Comparison of ENCODE assay signal across 8 mouse cellular contexts in the genomic region with DNA sequence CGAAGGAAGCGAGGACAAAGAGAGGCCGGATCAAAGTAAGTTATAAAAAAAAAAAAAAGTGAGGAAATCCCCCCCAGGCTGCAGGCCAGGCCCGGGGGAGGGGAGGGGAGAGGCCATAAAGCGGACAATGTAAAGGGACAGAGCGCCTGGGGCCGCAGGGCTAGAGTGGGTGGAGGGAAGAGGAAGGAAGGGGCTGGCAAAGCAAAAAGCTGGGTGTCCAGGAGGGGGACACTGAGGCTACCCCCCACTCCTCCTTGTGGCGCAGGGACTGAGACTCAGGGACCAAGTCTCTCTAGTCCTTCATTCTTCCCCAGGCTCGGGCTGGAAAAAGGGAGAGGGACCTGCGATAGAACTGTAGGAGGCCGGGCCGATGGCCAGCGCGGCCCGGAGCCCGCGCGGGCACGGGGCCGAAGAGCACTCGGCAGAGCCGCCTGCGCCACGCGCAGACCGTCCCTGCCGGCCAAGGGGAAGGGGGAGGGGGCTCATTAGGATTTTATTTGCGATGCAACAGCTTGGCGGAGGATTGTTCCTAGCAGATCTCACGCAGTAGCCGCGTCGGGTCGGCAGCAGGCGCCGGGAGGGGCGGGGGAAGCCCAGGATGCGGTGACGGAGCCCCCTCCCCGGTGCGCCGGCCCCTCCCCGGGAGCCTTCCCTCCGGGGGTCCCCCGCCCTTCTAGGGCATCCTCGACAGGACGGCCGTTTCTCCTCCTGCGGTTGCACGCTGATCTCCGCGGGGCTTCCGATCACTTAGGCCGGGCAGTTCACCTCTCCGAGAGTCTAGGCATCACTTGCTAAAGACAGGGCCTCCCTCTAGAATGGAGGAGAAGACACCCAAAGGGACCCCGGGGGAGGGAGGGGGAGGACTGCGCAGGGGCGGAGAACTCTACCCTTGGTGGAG. TPM values are rescaled to one million over a fixed set of nuclear protein-coding genes. Genes with fewer than 3 reads are reported as not detected.
DNase-seq lines count a peak whose midpoint lies in the region; ATAC-seq and TF ChIP-seq lines count a peak whose summit lies in the region.

No protein-coding gene starts in this region.

- peak overlapping the region; percentile 55 for H3K4me2 ChIP-seq in heart, embryonic 13.5 days
- H3K4me2 ChIP-seq in limb, embryonic 13.5 days (replicated peaks), result peak overlapping the region; percentile 52

- H3K27me3 ChIP-seq in heart, embryonic 13.5 days (replicated peaks), result peaks cover 99% of the 10 kb centered on the region
- peaks cover 99% of the 10 kb centered on the region for H3K27me3 ChIP-seq in limb, embryonic 13.5 days

- no peak for DNase-seq in heart, adult 11 months
- peak; percentile 56 for DNase-seq in ES-CJ7 (ENCODE audit: low read depth, low spot score)
- no peak for DNase-seq in left cerebral cortex, adult 11 months (ENCODE audit: low spot score)
- DNase-seq in frontal cortex, postnatal 36 days (ENCODE audit: low spot score in 2 of 2), result no peak
- DNase-seq in urinary bladder, adult 2 months (ENCODE audit: low spot score), result no peak

- TF ChIP-seq POLR2A in embryonic fibroblast, embryonic 13.5 days (IDR thresholded peaks at IDR 0.05; ENCODE audit: low read depth, low read length), result peak; percentile 6; the same call in 1 of the 2 replicates

- no peak for ATAC-seq in heart, embryonic 13.5 days (ENCODE audit: extremely low read depth, insufficient number of reproducible peaks, low FRiP score, low TSS enrichment)
- ATAC-seq in limb, embryonic 13.5 days (ENCODE audit: low FRiP score, low read depth), result no peak

- peak overlapping the region; percentile 43 for H3K4me3 ChIP-seq in heart, embryonic 13.5 days
- H3K4me3 ChIP-seq in embryonic fibroblast, embryonic 13.5 days (ENCODE audit: insufficient read depth, low read length), result peak overlapping the region; percentile 66
- H3K4me3 ChIP-seq in limb, embryonic 13.5 days, result peak overlapping the region; percentile 31

- under 1% methylated on average over 58 of the region's 58 CpGs for WGBS in heart, embryonic 13.5 days
- WGBS in limb, embryonic 13.5 days, result under 1% methylated on average over 55 of the region's 58 CpGs

- no peaks in the 10 kb centered on the region for H3K36me3 ChIP-seq in heart, embryonic 13.5 days
- H3K36me3 ChIP-seq in limb, embryonic 13.5 days, result no peaks in the 10 kb centered on the region

- H3K4me1 ChIP-seq in heart, embryonic 13.5 days, result peaks cover 19% of the 10 kb centered on the region
- no peaks in the 10 kb centered on the region for H3K4me1 ChIP-seq in embryonic fibroblast, embryonic 13.5 days (ENCODE audit: control insufficient read depth, insufficient read depth, low read length)
- H3K4me1 ChIP-seq in limb, embryonic 13.5 days, result peaks cover 24% of the 10 kb centered on the region

- no peaks in the 10 kb centered on the region for H3K9me3 ChIP-seq in heart, embryonic 13.5 days
- H3K9me3 ChIP-seq in limb, embryonic 13.5 days, result no peaks in the 10 kb centered on the region

- H3K9ac ChIP-seq in heart, embryonic 13.5 days, result no peak overlapping the region
- 0 out of 2 replicates have a peak overlapping the region, but pooled peaks have one; percentile 1 for H3K9ac ChIP-seq in limb, embryonic 13.5 days

- no peak for TF ChIP-seq CTCF in embryonic fibroblast, embryonic 13.5 days (IDR thresholded peaks at IDR 0.05; ENCODE audit: borderline replicate concordance, insufficient read depth, low read length)

- H3K27ac ChIP-seq in heart, embryonic 13.5 days (replicated peaks), result no peak overlapping the region
- peak overlapping the region; percentile 68 for H3K27ac ChIP-seq in embryonic fibroblast, embryonic 13.5 days (ENCODE audit: insufficient read depth, low read length)
- no peak overlapping the region for H3K27ac ChIP-seq in limb, embryonic 13.5 days

RNA-seq across cellular contexts. Expression of a gene that starts 1.0 kb away (rescaled TPM):
- 0.06 TPM in 1 of 2 replicates, not detected in the other for polyA plus RNA-seq in heart, embryonic 13.5 days (2015; fragmentation: Nextera tagmentation; extraction: Ambion mirVana)
- 43.5 and 51.7 TPM in 2 replicates for polyA plus RNA-seq in embryonic fibroblast, embryonic 13.5 days (2011; ENCODE audit: insufficient read length, low read depth, missing spikeins)
- 1.1 and 1.3 TPM in 2 replicates for polyA plus RNA-seq in limb, embryonic 13.5 days (2015; fragmentation: Nextera tagmentation; extraction: Ambion mirVana)
- 2.7 and 3.2 TPM in 2 replicates for polyA plus RNA-seq in urinary bladder, adult 2 months (2012; rRNA removed)

RNA-seq across cellular contexts. Expression of a gene that starts 9.4 kb away (rescaled TPM):
- polyA plus RNA-seq in heart, embryonic 13.5 days (2015; fragmentation: Nextera tagmentation; extraction: Ambion mirVana), result not detected in 2 replicates
- polyA plus RNA-seq in embryonic fibroblast, embryonic 13.5 days (2011; ENCODE audit: insufficient read length, low read depth, missing spikeins), result 11.7 and 20.1 TPM in 2 replicates
- 0.17 and 0.32 TPM in 2 replicates for polyA plus RNA-seq in limb, embryonic 13.5 days (2015; fragmentation: Nextera tagmentation; extraction: Ambion mirVana)
- 12.0 and 13.4 TPM in 2 replicates for polyA plus RNA-seq in urinary bladder, adult 2 months (2012; rRNA removed)

RNA-seq across cellular contexts. Expression of a gene that starts 14.2 kb away (rescaled TPM):
- polyA plus RNA-seq in heart, embryonic 13.5 days (2015; fragmentation: Nextera tagmentation; extraction: Ambion mirVana), result 0.11 and 0.25 TPM in 2 replicates
- 13.1 and 22.5 TPM in 2 replicates for polyA plus RNA-seq in embryonic fibroblast, embryonic 13.5 days (2011; ENCODE audit: insufficient read length, low read depth, missing spikeins)
- 2.0 and 2.2 TPM in 2 replicates for polyA plus RNA-seq in limb, embryonic 13.5 days (2015; fragmentation: Nextera tagmentation; extraction: Ambion mirVana)
- polyA plus RNA-seq in urinary bladder, adult 2 months (2012; rRNA removed), result 9.5 and 9.6 TPM in 2 replicates

RNA-seq across cellular contexts. Expression of a gene that starts 20.0 kb away (rescaled TPM):
- 1.4 and 2.0 TPM in 2 replicates for polyA plus RNA-seq in heart, embryonic 13.5 days (2015; fragmentation: Nextera tagmentation; extraction: Ambion mirVana)
- 9.6 and 14.1 TPM in 2 replicates for polyA plus RNA-seq in embryonic fibroblast, embryonic 13.5 days (2011; ENCODE audit: insufficient read length, low read depth, missing spikeins)
- 0.59 and 1.4 TPM in 2 replicates for polyA plus RNA-seq in limb, embryonic 13.5 days (2015; fragmentation: Nextera tagmentation; extraction: Ambion mirVana)
- polyA plus RNA-seq in urinary bladder, adult 2 months (2012; rRNA removed), result 12.9 and 13.7 TPM in 2 replicates

RNA-seq across cellular contexts. Expression of a gene that starts 30.9 kb away (rescaled TPM):
- polyA plus RNA-seq in heart, embryonic 13.5 days (2015; fragmentation: Nextera tagmentation; extraction: Ambion mirVana), result 3.8 and 5.5 TPM in 2 replicates
- 4.1 and 5.9 TPM in 2 replicates for polyA plus RNA-seq in embryonic fibroblast, embryonic 13.5 days (2011; ENCODE audit: insufficient read length, low read depth, missing spikeins)
- polyA plus RNA-seq in limb, embryonic 13.5 days (2015; fragmentation: Nextera tagmentation; extraction: Ambion mirVana), result 0.97 and 1.5 TPM in 2 replicates
- 5.8 and 7.4 TPM in 2 replicates for polyA plus RNA-seq in urinary bladder, adult 2 months (2012; rRNA removed)

Comparison
In these comparisons a context has a peak if more than half of its experiments do, and no peak if none do; other contexts are left out.
1. RNA of a gene that starts 1.0 kb away (polyA plus RNA-seq): 43.5 to 51.7 TPM in embryonic fibroblast, embryonic 13.5 days; 2.7 to 3.2 TPM in urinary bladder, adult 2 months, 1.1 to 1.3 TPM in limb, embryonic 13.5 days and 0.06 TPM in heart, embryonic 13.5 days; every median in the first group is over 10 times any median in the second.
2. Peak in every context shown above with its lines, with median percentiles within 50 percentile points of each other: H3K4me3 ChIP-seq.